Mouse (Mus musculus) stomach, embryonic 14.5 days (tissue): ENCODE data around the gene Acvr1b. TPM values are rescaled to one million over a fixed set of nuclear protein-coding genes. Genes with fewer than 3 reads are reported as not detected.

ENCODE experiments used
- ATAC-seq: fragments of 200-750 bp; cut with Nextera tagmentation; 2 replicates; pipeline ENCODE4 v1.8.0; 2017; ENCODE audit warnings: low read depth, moderate TSS enrichment; ENCODE audit not compliant: insufficient number of reproducible peaks, insufficient read depth, low FRiP score
- H3K27ac ChIP-seq: fragments of 300-500 bp; sonication (generic); 2 replicates; pipeline ENCODE4 v1.5.1; 2014; ENCODE audit warnings: mild to moderate bottlenecking, low read length, moderate library complexity, mixed read lengths
- H3K27me3 ChIP-seq: fragments of 300-500 bp; sonication (generic); 2 replicates; pipeline ENCODE4 v1.6.1; 2014; ENCODE audit warnings: low read length, control low read depth, mixed read lengths; ENCODE audit not compliant: control insufficient read depth, insufficient read depth
- H3K36me3 ChIP-seq: fragments of 300-500 bp; sonication (generic); 2 replicates; pipeline ENCODE4 v1.6.1; 2014; ENCODE audit warnings: mild to moderate bottlenecking, control low read depth, low read length, moderate library complexity, mixed read lengths; ENCODE audit not compliant: control insufficient read depth, insufficient read depth
- H3K4me1 ChIP-seq: fragments of 300-500 bp; sonication (generic); 2 replicates; pipeline ENCODE4 v1.6.1; 2014; ENCODE audit warnings: low read length, control low read depth, mixed read lengths; ENCODE audit not compliant: control insufficient read depth, insufficient read depth
- H3K4me2 ChIP-seq: fragments of 300-500 bp; sonication (generic); replicated peaks from 2 replicates; pipeline ENCODE4 v1.6.1; 2014; ENCODE audit warnings: low read depth, low read length, control low read depth
- H3K4me3 ChIP-seq: fragments of 300-500 bp; sonication (generic); 2 replicates; pipeline ENCODE4 v1.5.1; 2014; ENCODE audit warnings: low read depth, low read length, control low read depth
- H3K9ac ChIP-seq: fragments of 300-500 bp; sonication (generic); replicated peaks from 2 replicates; pipeline ENCODE4 v1.6.1; 2014; ENCODE audit warnings: low read depth, mild to moderate bottlenecking, control low read depth, low read length, moderate library complexity, mixed read lengths
- H3K9me3 ChIP-seq: fragments of 300-500 bp; sonication (generic); 2 replicates; pipeline ENCODE4 v1.6.1; 2016; ENCODE audit warnings: low read depth, low read length, control low read depth; ENCODE audit not compliant: control insufficient read depth
- WGBS: fragments of 180-500 bp; shearing (Covaris S2); extraction: QIAGEN DNeasy Blood & Tissue Kit; methylation state at CpG from one replicate; pipeline ENCODE4 v1.1.7; 2014; 5-methylcytosine and 5-hydroxymethylcytosine counted together
- polyA plus RNA-seq: library from polyadenylated mRNA; unstranded; fragments of >200 nt; fragmentation: Nextera tagmentation; extraction: Ambion mirVana; gene quantifications from 2 replicates; pipeline ENCODE4 v1.2.1, GENCODE M21; 2014

The Acvr1b gene
- polyA plus RNA-seq, 1 experiment from 2014 or later: 11.5 TPM

DNA sequence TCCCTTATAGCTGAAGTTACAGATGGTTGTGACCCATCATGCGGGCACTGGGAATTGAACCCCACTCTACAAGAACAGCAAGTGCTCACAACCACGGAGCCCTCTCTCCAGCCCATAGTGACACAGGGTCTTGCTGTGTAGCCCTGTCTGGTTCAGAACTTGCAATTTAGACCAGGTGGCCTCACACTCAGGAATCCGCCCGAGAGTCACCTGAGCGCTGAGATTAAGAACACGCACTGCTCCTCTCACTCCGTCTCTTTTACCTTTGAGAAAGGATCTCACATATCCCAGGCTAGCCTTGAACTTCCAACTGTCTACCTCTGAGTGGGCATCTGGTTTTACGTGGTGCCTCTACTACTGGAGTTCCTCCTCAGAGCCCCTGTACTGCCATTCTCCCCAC lies 10.4 kb downstream of the Acvr1b start:
- no peaks in the 10 kb centered on the region for H3K27me3 ChIP-seq
- H3K27ac ChIP-seq: no peak overlapping the region
- no peak overlapping the region for H3K9ac ChIP-seq
- no peak overlapping the region for H3K4me2 ChIP-seq
- no peak overlapping the region for H3K4me3 ChIP-seq
- H3K36me3 ChIP-seq: no peaks in the 10 kb centered on the region
- peaks cover 3% of the 10 kb centered on the region; the same call in 1 of the 2 replicates for H3K9me3 ChIP-seq
- WGBS: 86% methylated on average over 8 of the region's 8 CpGs
- peaks cover 39% of the 10 kb centered on the region for H3K4me1 ChIP-seq
- ATAC-seq: no peak

DNA sequence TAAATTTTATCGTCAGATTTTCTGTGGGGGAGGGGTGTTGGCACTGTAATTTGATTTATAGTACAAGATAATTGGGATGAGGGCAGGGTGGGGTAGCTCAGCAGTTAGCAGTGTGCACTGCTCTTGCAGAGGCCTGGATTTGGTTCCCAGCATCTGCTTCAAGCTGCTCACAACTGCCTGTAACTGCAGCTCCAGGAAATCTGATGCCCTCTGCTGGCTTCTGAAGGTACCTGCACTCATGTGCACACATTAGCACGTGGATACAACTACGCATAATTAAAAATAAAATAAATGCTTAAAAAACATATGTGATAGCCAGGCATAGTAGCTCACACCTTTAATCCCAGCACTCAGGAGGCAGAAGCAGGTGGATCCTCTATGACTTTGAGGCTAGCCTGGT lies 11.7 kb downstream of the Acvr1b start:
- no peak for ATAC-seq
- Histone ChIP-seq H3K4me1 (peaks cover 30% of the 10 kb centered on the region), H3K9me3 (peaks cover 3% of the 10 kb centered on the region; the same call in 1 of the 2 replicates), H3K27me3 (no peaks in the 10 kb centered on the region), H3K36me3 (no peaks in the 10 kb centered on the region), H3K4me3 (no peak overlapping the region), H3K27ac (no peak overlapping the region), H3K9ac (no peak overlapping the region), H3K4me2 (no peak overlapping the region)
- WGBS: 95% methylated on average over 3 of the region's 3 CpGs

- no peak for ATAC-seq
- no peak overlapping the region for H3K4me2 ChIP-seq
- 65% methylated on average over 5 of the region's 5 CpGs for WGBS
- no peaks in the 10 kb centered on the region for H3K27me3 ChIP-seq
- peaks cover 26% of the 10 kb centered on the region for H3K4me1 ChIP-seq
- no peak overlapping the region for H3K27ac ChIP-seq
- H3K9me3 ChIP-seq: peaks cover 3% of the 10 kb centered on the region; the same call in 1 of the 2 replicates
- no peak overlapping the region for H3K9ac ChIP-seq
- H3K4me3 ChIP-seq: no peak overlapping the region
- no peaks in the 10 kb centered on the region for H3K36me3 ChIP-seq
Measured at GRCm38 (mm10) chr15:101187907-101188306, 14.0 kb downstream of the Acvr1b start.

DNA sequence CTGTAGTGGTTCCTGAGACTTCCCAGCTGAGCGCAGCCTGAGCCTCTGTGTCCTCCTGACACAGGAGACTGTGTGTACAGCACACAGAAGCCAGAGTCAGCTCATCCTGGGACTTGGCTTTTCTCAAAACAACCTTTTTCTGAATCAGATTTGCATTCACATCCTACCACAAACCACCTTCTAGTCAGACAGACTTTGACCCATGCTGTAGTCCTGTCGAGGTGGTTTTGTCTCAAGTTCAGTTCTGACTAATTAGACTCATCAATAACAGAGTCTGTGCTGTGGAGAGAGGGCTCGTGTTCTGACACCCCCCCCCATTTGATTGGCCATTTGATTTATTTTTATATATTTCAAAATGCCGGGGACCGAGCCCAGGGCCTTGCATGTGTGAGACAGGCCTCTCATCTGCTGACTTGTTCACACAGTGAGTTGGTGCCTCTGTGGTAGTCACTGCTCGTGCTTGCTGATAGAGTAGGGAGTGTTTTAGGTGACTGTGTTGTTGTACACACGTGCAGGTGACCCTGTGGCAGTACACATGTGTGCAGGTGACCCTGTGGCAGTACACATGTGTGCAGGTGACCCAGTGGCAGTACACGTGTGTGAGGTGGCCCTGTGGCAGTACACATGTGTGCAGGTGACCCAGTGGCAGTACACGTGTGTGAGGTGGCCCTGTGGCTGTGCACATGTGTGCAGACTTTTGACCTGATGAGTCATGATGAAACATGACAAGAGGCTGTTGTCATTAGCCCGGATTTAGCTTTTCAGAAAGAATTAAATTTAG lies 16.3 kb downstream of the Acvr1b start:
- no peak overlapping the region for H3K27ac ChIP-seq
- ATAC-seq: no peak
- WGBS: 70% methylated on average over 10 of the region's 10 CpGs

DNA sequence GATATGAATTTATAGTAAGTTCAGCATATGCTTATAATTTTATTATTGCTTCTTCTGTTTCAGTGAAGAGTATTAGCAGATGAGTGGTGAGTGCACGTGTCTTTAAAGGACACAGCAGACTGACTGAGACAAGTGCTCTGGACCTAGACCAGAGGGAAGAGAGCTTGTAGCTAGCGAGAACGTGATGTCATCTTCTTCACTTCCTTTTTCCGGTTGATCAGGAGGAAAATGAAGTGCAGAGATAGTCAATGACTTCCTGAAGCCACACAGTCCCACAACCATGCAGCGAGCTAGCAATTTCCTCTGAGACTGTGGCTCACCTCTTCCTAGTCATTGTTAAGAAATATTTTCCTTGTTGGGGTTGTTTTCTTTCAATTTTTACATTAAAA lies 16.9 kb downstream of the Acvr1b start:
- H3K36me3 ChIP-seq: peaks cover 17% of the 10 kb centered on the region

More for the DNA sequence above, 16.3 kb downstream of the Acvr1b start:
- Histone ChIP-seq H3K9ac (no peak overlapping the region), H3K4me3 (no peak overlapping the region), H3K4me2 (no peak overlapping the region), H3K9me3 (peaks cover 3% of the 10 kb centered on the region; the same call in 1 of the 2 replicates), H3K4me1 (peaks cover 20% of the 10 kb centered on the region), H3K27me3 (no peaks in the 10 kb centered on the region), H3K36me3 (peaks cover 12% of the 10 kb centered on the region; the same call in 1 of the 2 replicates)

DNA sequence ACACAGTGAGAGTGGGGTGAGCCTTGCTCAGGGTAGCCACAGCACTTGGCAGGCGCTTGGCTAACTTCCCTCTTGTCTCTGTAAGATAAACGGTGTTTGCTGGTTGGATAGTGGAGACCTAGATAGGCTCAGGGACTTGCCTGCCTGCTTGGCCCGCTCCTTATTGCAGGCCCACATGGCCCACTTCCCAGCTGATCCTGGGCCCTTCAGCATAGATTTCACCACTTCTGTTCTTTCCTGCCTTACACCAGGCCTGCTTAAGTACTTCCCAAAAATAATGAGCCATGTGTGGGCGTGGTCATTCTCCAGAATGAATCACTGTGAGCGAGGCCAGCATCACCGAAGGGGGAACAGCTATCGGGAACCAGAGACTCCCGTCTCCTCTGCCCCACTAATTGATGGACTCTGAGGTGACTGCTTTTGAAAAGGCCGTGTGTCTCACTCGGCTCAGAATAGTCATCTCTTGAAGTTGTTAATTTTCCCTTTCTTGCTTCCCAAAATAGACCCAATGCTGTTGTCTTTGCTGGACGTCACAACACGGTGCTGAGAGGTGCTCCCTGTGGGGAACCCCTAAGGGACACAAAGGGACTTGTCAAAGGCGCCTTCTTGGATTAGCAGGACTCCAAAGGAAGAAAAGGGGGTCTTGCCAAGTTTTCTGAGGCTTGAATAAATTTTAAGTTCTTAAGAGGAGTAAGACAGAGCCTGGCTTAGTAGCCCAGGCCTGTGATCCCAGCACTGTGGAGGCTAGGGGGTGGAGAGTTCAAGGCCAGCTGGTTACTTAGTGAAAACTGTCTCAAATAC lies 17.8 kb downstream of the Acvr1b start:
- Histone ChIP-seq H3K27me3 (no peaks in the 10 kb centered on the region), H3K9me3 (no peaks in the 10 kb centered on the region), H3K27ac (peak overlapping the region; percentile 33; the same call in 1 of the 2 replicates), H3K4me3 (no peak overlapping the region), H3K36me3 (peaks cover 22% of the 10 kb centered on the region), H3K9ac (no peak overlapping the region), H3K4me1 (peaks cover 20% of the 10 kb centered on the region), H3K4me2 (no peak overlapping the region)
- 31% methylated on average over 13 of the region's 13 CpGs for WGBS
- ATAC-seq: no peak

More for the DNA sequence above, 16.9 kb downstream of the Acvr1b start:
- Histone ChIP-seq H3K4me2 (no peak overlapping the region), H3K4me1 (peaks cover 20% of the 10 kb centered on the region), H3K9ac (no peak overlapping the region), H3K9me3 (no peaks in the 10 kb centered on the region), H3K27ac (peak overlapping the region; percentile 33; the same call in 1 of the 2 replicates), H3K4me3 (no peak overlapping the region), H3K27me3 (no peaks in the 10 kb centered on the region)
- ATAC-seq: no peak
- 67% methylated on average over 5 of the region's 5 CpGs for WGBS

GRCm38 (mm10) chr15:101192260-101192640 lies 18.4 kb downstream of the Acvr1b start:
- H3K4me2 ChIP-seq: no peak overlapping the region
- no peak overlapping the region for H3K27ac ChIP-seq
- H3K36me3 ChIP-seq: peaks cover 22% of the 10 kb centered on the region
- ATAC-seq: no peak
- H3K9me3 ChIP-seq: no peaks in the 10 kb centered on the region
- 54% methylated on average over 7 of the region's 7 CpGs for WGBS
- no peak overlapping the region for H3K4me3 ChIP-seq
- no peaks in the 10 kb centered on the region for H3K27me3 ChIP-seq
- no peak overlapping the region for H3K9ac ChIP-seq
- H3K4me1 ChIP-seq: peaks cover 20% of the 10 kb centered on the region

DNA sequence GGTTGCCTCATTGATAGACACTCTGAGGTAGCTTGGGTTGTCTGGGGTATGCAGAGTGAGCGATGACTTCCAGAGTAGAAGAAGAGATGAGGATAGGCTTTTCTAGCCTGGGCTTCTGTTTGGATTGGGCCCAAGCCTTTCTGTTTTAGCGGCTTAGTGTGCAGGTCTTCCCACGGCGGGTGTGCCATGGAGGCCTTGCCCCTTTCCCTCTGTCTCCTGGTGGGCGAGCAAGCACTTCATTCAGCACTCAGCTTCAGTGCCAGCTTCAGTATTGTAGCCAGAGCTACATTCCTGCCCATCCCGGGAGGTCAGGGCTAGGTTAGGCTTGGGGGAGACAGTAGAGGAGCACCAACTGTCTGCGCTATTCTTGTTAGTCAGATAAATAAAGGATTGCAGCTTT lies 18.8 kb downstream of the Acvr1b start:
- H3K27ac ChIP-seq: no peak overlapping the region
- no peaks in the 10 kb centered on the region for H3K9me3 ChIP-seq
- no peak overlapping the region for H3K4me3 ChIP-seq
- H3K36me3 ChIP-seq: peaks cover 22% of the 10 kb centered on the region
- H3K4me2 ChIP-seq: no peak overlapping the region
- no peak for ATAC-seq
- no peak overlapping the region for H3K9ac ChIP-seq
- H3K27me3 ChIP-seq: no peaks in the 10 kb centered on the region
- WGBS: 80% methylated on average over 7 of the region's 7 CpGs
- H3K4me1 ChIP-seq: peaks cover 20% of the 10 kb centered on the region
